Mouse (Mus musculus) stomach, postnatal 0 days (tissue): ENCODE data around the gene Gtpbp10.
A peak's percentile ranks its signal among the peaks of the same experiment; 100 is the strongest.

Experiments used
- CTCF ChIP-seq: IDR thresholded peaks from 2 replicates; pipeline ENCODE4 v1.5.1; 2016; ENCODE audit warnings: antibody characterized with exemption, low read depth, mild to moderate bottlenecking, moderate library complexity
- EP300 ChIP-seq: optimal IDR thresholded peaks from 2 replicates; pipeline ENCODE3; 2016; ENCODE audit warnings: antibody characterized with exemption

DNA sequence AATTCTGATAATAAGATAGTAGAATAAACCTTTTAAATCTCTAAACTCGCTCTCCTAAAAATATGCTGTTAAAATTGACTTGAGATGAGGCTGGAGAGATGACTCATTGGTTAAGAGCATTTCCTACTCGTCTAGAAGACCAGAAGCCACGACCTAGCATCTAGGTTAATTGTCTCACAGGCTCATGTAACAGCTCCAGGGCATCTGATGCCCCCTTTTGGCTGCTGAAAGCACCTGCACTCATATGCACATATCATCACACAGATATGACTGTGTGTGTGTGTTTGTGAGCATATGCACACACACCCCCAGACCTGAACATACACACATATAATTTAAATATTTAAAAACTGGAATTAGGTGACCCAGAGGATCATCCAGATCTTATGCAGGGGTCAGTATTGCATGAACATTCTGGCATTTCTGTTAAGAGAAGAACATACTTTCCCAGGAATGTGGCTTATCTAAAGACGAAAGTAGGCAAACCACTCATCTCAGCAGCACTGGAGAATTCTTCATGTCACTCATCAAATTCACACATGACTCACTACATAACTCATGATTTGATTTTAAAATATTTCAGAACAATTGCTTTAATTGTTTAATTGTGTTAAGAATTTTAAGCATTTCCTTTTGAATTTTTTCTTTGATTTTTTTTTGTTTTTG lies 1.8 kb upstream of the Gtpbp10 start:
- TF ChIP-seq CTCF (peak; percentile 33; the same call in 1 of the 2 replicates), EP300 (no peak)
